Mouse (Mus musculus): ENCODE results near the gene Lrrc8c. TPM values are rescaled to one million over a fixed set of nuclear protein-coding genes. Genes with fewer than 3 reads are reported as not detected.

Lrrc8c gene
- polyA plus RNA-seq, 1 experiment, result 9.2 TPM

- Histone ChIP-seq H3K4me3 (replicated peaks; ENCODE audit: control insufficient read depth, low read depth, low read length) (no peak overlapping the region), H3K27ac (ENCODE audit: control insufficient read depth, insufficient read depth, low read depth, low read length, poor library complexity) (no peak overlapping the region), H3K4me1 (ENCODE audit: control insufficient read depth, insufficient read depth, low read length) (peaks cover 4% of the 10 kb centered on the region)
- TF ChIP-seq POLR2A (IDR thresholded peaks at IDR 0.05; ENCODE audit: borderline replicate concordance, control insufficient read depth, low read depth, low read length) (no peak), CTCF (IDR thresholded peaks at IDR 0.05; ENCODE audit: control insufficient read depth, insufficient read depth, low read length) (no peak)
- 79% methylated on average over 3 of the region's 3 CpGs for WGBS
Measured at GRCm38 (mm10) chr5:105516290-105516689, 2.9 kb upstream of the Lrrc8c start.

GRCm38 (mm10) chr5:105517992-105518625, 1.1 kb upstream of the Lrrc8c start:
- WGBS, result 10% methylated on average over 7 of the region's 7 CpGs
- H3K4me3 ChIP-seq (replicated peaks; ENCODE audit: control insufficient read depth, low read depth, low read length), result peak overlapping the region; percentile 52
- no peak for TF ChIP-seq POLR2A (IDR thresholded peaks at IDR 0.05; ENCODE audit: borderline replicate concordance, control insufficient read depth, low read depth, low read length)
- TF ChIP-seq CTCF (IDR thresholded peaks at IDR 0.05; ENCODE audit: control insufficient read depth, insufficient read depth, low read length), result no peak
- H3K4me1 ChIP-seq (ENCODE audit: control insufficient read depth, insufficient read depth, low read length), result peaks cover 4% of the 10 kb centered on the region
- peak overlapping the region; percentile 77 for H3K27ac ChIP-seq (ENCODE audit: control insufficient read depth, insufficient read depth, low read depth, low read length, poor library complexity)

- Histone ChIP-seq H3K4me3 (replicated peaks; ENCODE audit: control insufficient read depth, low read depth, low read length) (peak overlapping the region; percentile 52), H3K4me1 (ENCODE audit: control insufficient read depth, insufficient read depth, low read length) (peaks cover 4% of the 10 kb centered on the region), H3K27ac (ENCODE audit: control insufficient read depth, insufficient read depth, low read depth, low read length, poor library complexity) (peak overlapping the region; percentile 77)
- WGBS, result under 1% methylated on average over 16 of the region's 16 CpGs
- TF ChIP-seq POLR2A (IDR thresholded peaks at IDR 0.05; ENCODE audit: borderline replicate concordance, control insufficient read depth, low read depth, low read length) (no peak), CTCF (IDR thresholded peaks at IDR 0.05; ENCODE audit: control insufficient read depth, insufficient read depth, low read length) (no peak)
Measured at GRCm38 (mm10) chr5:105518626-105519095, 527 bp upstream of the Lrrc8c start.

- 3% methylated on average over 5 of the region's 5 CpGs for WGBS
- Histone ChIP-seq H3K4me1 (ENCODE audit: control insufficient read depth, insufficient read depth, low read length) (peaks cover 3% of the 10 kb centered on the region), H3K4me3 (replicated peaks; ENCODE audit: control insufficient read depth, low read depth, low read length) (peak overlapping the region; percentile 94), H3K27ac (ENCODE audit: control insufficient read depth, insufficient read depth, low read depth, low read length, poor library complexity) (peak overlapping the region; percentile 77)
- TF ChIP-seq POLR2A (IDR thresholded peaks at IDR 0.05; ENCODE audit: borderline replicate concordance, control insufficient read depth, low read depth, low read length) (no peak), CTCF (IDR thresholded peaks at IDR 0.05; ENCODE audit: control insufficient read depth, insufficient read depth, low read length) (no peak)
Measured at GRCm38 (mm10) chr5:105519976-105520300, 750 bp downstream of the Lrrc8c start.

GRCm38 (mm10) chr5:105520442-105520965, 1.3 kb downstream of the Lrrc8c start:
- Histone ChIP-seq H3K4me1 (ENCODE audit: control insufficient read depth, insufficient read depth, low read length) (no peaks in the 10 kb centered on the region; the same call in 1 of the 2 replicates), H3K4me3 (replicated peaks; ENCODE audit: control insufficient read depth, low read depth, low read length) (peak overlapping the region; percentile 94), H3K27ac (ENCODE audit: control insufficient read depth, insufficient read depth, low read depth, low read length, poor library complexity) (no peak overlapping the region)
- no peak for TF ChIP-seq POLR2A (IDR thresholded peaks at IDR 0.05; ENCODE audit: borderline replicate concordance, control insufficient read depth, low read depth, low read length)
- no peak for TF ChIP-seq CTCF (IDR thresholded peaks at IDR 0.05; ENCODE audit: control insufficient read depth, insufficient read depth, low read length)
- WGBS, result 16% methylated on average over 9 of the region's 9 CpGs

- WGBS, result 54% methylated on average over 3 of the region's 3 CpGs
- Histone ChIP-seq H3K4me1 (ENCODE audit: control insufficient read depth, insufficient read depth, low read length) (no peaks in the 10 kb centered on the region; the same call in 1 of the 2 replicates), H3K4me3 (replicated peaks; ENCODE audit: control insufficient read depth, low read depth, low read length) (no peak overlapping the region), H3K27ac (ENCODE audit: control insufficient read depth, insufficient read depth, low read depth, low read length, poor library complexity) (no peak overlapping the region)
- TF ChIP-seq CTCF (IDR thresholded peaks at IDR 0.05; ENCODE audit: control insufficient read depth, insufficient read depth, low read length) (no peak), POLR2A (IDR thresholded peaks at IDR 0.05; ENCODE audit: borderline replicate concordance, control insufficient read depth, low read depth, low read length) (no peak)
Measured at GRCm38 (mm10) chr5:105523452-105523851, 4.3 kb downstream of the Lrrc8c start.

- TF ChIP-seq CTCF (IDR thresholded peaks at IDR 0.05; ENCODE audit: control insufficient read depth, insufficient read depth, low read length) (no peak), POLR2A (IDR thresholded peaks at IDR 0.05; ENCODE audit: borderline replicate concordance, control insufficient read depth, low read depth, low read length) (no peak)
- H3K27ac ChIP-seq (ENCODE audit: control insufficient read depth, insufficient read depth, low read depth, low read length, poor library complexity), result 0 out of 2 replicates have a peak overlapping the region, but pooled peaks have one; percentile 4
- WGBS, result 70% methylated on average over 12 of the region's 12 CpGs
Measured at GRCm38 (mm10) chr5:105525004-105525403, 5.8 kb downstream of the Lrrc8c start.

GRCm38 (mm10) chr5:105526107-105526645, 7.0 kb downstream of the Lrrc8c start:
- H3K4me1 ChIP-seq (ENCODE audit: control insufficient read depth, insufficient read depth, low read length), result no peaks in the 10 kb centered on the region; the same call in 1 of the 2 replicates
- TF ChIP-seq CTCF (IDR thresholded peaks at IDR 0.05; ENCODE audit: control insufficient read depth, insufficient read depth, low read length) (no peak), POLR2A (IDR thresholded peaks at IDR 0.05; ENCODE audit: borderline replicate concordance, control insufficient read depth, low read depth, low read length) (no peak)
- no peak overlapping the region for H3K27ac ChIP-seq (ENCODE audit: control insufficient read depth, insufficient read depth, low read depth, low read length, poor library complexity)
- WGBS, result 61% methylated on average over 4 of the region's 4 CpGs
- H3K4me3 ChIP-seq (replicated peaks; ENCODE audit: control insufficient read depth, low read depth, low read length), result no peak overlapping the region

More at GRCm38 (mm10) chr5:105525004-105525403, 5.8 kb downstream of the Lrrc8c start:
- H3K4me1 ChIP-seq (ENCODE audit: control insufficient read depth, insufficient read depth, low read length), result no peaks in the 10 kb centered on the region; the same call in 1 of the 2 replicates
- H3K4me3 ChIP-seq (replicated peaks; ENCODE audit: control insufficient read depth, low read depth, low read length), result no peak overlapping the region

Data from bone marrow, adult 2 months (tissue).